In the genomic region with DNA sequence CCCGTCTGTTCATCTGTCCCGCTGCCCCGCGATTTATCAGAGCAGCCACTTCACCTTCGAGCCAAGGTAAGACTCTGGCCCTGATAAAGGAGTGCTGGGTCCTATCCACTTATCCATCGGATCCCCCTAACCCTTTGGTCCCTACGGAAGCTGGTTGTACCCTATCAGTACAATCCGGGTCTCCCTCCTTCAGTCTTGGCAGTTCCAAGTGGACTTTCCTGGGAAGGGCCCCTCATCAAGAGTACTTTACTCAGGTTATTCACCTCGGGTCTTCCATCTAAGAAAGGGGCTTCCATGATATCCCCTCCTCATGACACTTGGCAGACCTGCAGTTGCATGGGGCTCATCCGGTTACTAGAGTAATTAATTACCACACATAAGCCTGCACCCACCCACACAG, we compare ENCODE assay signal across 1 mouse cellular context.
TF ChIP-seq lines count a peak whose summit lies in the region.

No protein-coding gene starts in this region.

TF ChIP-seq in MEL, 35 proteins besides CTCF, POLR2A, EP300 and RAD21:
- no peak for TF ChIP-seq ZKSCAN1 (IDR thresholded peaks at IDR 0.05; ENCODE audit: low read depth, low read length)
- no peak for TF ChIP-seq NRF1 (IDR thresholded peaks at IDR 0.05; ENCODE audit: insufficient read depth, low read depth, low read length, poor library complexity, severe bottlenecking)
- TF ChIP-seq POLR2AphosphoS2 (IDR thresholded peaks at IDR 0.05; ENCODE audit: low read length), result no peak
- TF ChIP-seq TAL1 (IDR thresholded peaks at IDR 0.05; ENCODE audit: low read length), result no peak
- TF ChIP-seq MAFK (IDR thresholded peaks at IDR 0.05; ENCODE audit: borderline replicate concordance, low read depth, low read length), result no peak
- TF ChIP-seq TCF12 (IDR thresholded peaks at IDR 0.05; ENCODE audit: low read depth, low read length), result no peak
- no peak for TF ChIP-seq CHD2 (IDR thresholded peaks at IDR 0.05; ENCODE audit: low read length)
- no peak for TF ChIP-seq UBTF (IDR thresholded peaks at IDR 0.05; ENCODE audit: borderline replicate concordance, insufficient read depth, low read depth, low read length)
- no peak for TF ChIP-seq GATA1 (IDR thresholded peaks at IDR 0.05; ENCODE audit: low read depth, low read length)
- no peak for TF ChIP-seq ZMIZ1 (IDR thresholded peaks at IDR 0.05; ENCODE audit: low read depth, low read length)
- TF ChIP-seq USF2 (IDR thresholded peaks at IDR 0.05; ENCODE audit: borderline replicate concordance in 1 of 2, insufficient read depth in 1 of 2, low read depth in 1 of 2, low read length in 2 of 2), result no peak
- no peak for TF ChIP-seq MXI1 (IDR thresholded peaks at IDR 0.05; ENCODE audit: low read depth, low read length)
- TF ChIP-seq ZC3H11A (IDR thresholded peaks at IDR 0.05; ENCODE audit: low read depth, low read length), result no peak
- no peak for TF ChIP-seq KAT2A (conservative IDR thresholded peaks at IDR 0.05; ENCODE audit: low read depth, low read length)
- no peak for TF ChIP-seq E2F4 (IDR thresholded peaks at IDR 0.05; ENCODE audit: borderline replicate concordance, low read depth, low read length)
- TF ChIP-seq SIN3A (IDR thresholded peaks at IDR 0.05; ENCODE audit: low read length), result no peak
- no peak for TF ChIP-seq MYB (IDR thresholded peaks at IDR 0.05; ENCODE audit: low read depth, low read length)
TF ChIP-seq in MEL: peak in this region for 0.
